Mouse (Mus musculus) bone marrow macrophage, adult 2 months (primary cell): ENCODE results near the gene Gvin1.

Experiments used
- CTCF ChIP-seq: IDR thresholded peaks from 2 replicates; pipeline ENCODE4 v1.5.1; 2012; ENCODE audit warnings: low read depth, mild to moderate bottlenecking, low read length, moderate library complexity
- POLR2A ChIP-seq: IDR thresholded peaks from 2 replicates; pipeline ENCODE4 v1.6.1; 2012; ENCODE audit warnings: mild to moderate bottlenecking, low read depth, low read length, borderline replicate concordance

GRCm38 (mm10) chr7:106235596-106235995, 20.5 kb upstream of the Gvin1 start:
- TF ChIP-seq POLR2A (no peak), CTCF (no peak)
